Comparison of ENCODE assay signal across 8 mouse cellular contexts in the genomic region with DNA sequence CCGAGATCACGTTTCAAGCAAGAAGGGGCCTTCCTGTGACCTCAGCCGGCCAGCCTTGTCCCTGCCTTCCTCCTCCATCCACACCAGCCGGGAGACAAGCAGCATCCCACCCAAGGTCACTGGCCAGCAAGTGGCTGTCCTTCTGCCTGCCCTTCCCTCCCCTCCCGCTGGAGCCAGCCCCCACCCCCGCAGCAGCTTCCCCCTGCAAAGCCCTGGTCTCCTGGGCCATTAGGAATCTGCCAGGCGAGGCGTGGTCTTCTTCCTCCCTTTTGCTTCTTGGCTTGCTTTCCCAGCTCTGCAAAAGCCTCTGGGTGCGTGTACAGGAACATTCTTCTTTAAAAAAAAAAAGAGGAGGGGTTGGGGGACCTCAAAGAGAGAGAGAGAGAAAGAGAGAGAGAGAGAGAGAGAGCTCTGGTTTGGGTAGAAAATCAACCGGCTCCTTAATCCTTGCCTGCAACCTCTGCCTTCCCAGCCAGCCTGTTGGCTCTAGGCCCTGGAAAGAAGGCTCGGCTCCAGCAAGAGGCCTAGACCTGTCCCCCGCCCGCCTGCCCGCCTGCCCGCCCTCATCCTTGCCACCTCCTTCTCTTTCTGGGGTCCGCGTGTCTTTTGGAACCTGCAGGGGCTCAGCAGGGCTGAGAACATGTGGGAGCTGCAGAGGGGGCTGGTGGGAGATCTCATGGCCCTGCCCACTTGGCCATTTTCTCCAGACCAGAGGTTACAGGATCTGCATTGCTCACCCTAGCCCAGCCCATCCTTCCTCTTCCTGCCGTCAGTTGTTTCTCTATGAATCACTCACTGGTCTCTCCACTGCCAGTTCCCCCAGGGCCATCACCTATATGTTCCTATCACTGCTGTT. TPM values are rescaled to one million over a fixed set of nuclear protein-coding genes. Genes with fewer than 3 reads are reported as not detected.
DNase-seq lines count a peak whose midpoint lies in the region; ATAC-seq and TF ChIP-seq lines count a peak whose summit lies in the region.

No protein-coding gene starts in this region.

- no peak for TF ChIP-seq CTCF in forebrain, postnatal 0 days (IDR thresholded peaks at IDR 0.05; ENCODE audit: low read depth)

- 0 out of 2 replicates have a peak overlapping the region, but pooled peaks have one; percentile 14 for H3K9ac ChIP-seq in forebrain, postnatal 0 days
- H3K9ac ChIP-seq in hindbrain, embryonic 11.5 days (ENCODE audit: low read depth, low read length) = no peak overlapping the region
- H3K9ac ChIP-seq in limb, embryonic 13.5 days = peak overlapping the region; percentile 43
- H3K9ac ChIP-seq in midbrain, embryonic 14.5 days (replicated peaks; ENCODE audit: low read length) = no peak overlapping the region; the same call in 1 of the 2 replicates

- 14% methylated on average over 18 of the region's 18 CpGs for WGBS in forebrain, postnatal 0 days
- 31% methylated on average over 17 of the region's 18 CpGs for WGBS in hindbrain, embryonic 11.5 days
- WGBS in limb, embryonic 13.5 days = 12% methylated on average over 18 of the region's 18 CpGs
- 25% methylated on average over 18 of the region's 18 CpGs for WGBS in midbrain, embryonic 14.5 days

- peak; percentile 38; the same call in 1 of the 2 replicates for ATAC-seq in forebrain, postnatal 0 days
- no peak for ATAC-seq in hindbrain, embryonic 11.5 days (ENCODE audit: low FRiP score)
- ATAC-seq in limb, embryonic 13.5 days (ENCODE audit: low FRiP score, low read depth) = peak; percentile 78
- ATAC-seq in midbrain, embryonic 14.5 days (ENCODE audit: low FRiP score, low TSS enrichment) = no peak

- 0 out of 2 replicates have a peak, but pooled peaks cover 5% of the 10 kb centered on the region for H3K4me1 ChIP-seq in forebrain, postnatal 0 days (ENCODE audit: insufficient read depth)
- peaks cover 2% of the 10 kb centered on the region; the same call in 1 of the 2 replicates for H3K4me1 ChIP-seq in hindbrain, embryonic 11.5 days (replicated peaks; ENCODE audit: control insufficient read depth, insufficient read depth, low read length)
- peaks cover 55% of the 10 kb centered on the region for H3K4me1 ChIP-seq in limb, embryonic 13.5 days
- peaks cover 13% of the 10 kb centered on the region for H3K4me1 ChIP-seq in midbrain, embryonic 14.5 days (ENCODE audit: control insufficient read depth, insufficient read depth, low read length)

- H3K9me3 ChIP-seq in forebrain, postnatal 0 days (ENCODE audit: low read length) = no peaks in the 10 kb centered on the region
- H3K9me3 ChIP-seq in hindbrain, embryonic 11.5 days (ENCODE audit: control insufficient read depth, low read length) = no peaks in the 10 kb centered on the region
- no peaks in the 10 kb centered on the region for H3K9me3 ChIP-seq in limb, embryonic 13.5 days
- no peaks in the 10 kb centered on the region for H3K9me3 ChIP-seq in midbrain, embryonic 14.5 days (ENCODE audit: control insufficient read depth, low read length)

- DNase-seq in MN1 (ENCODE audit: low spot score) = peak; percentile 81
- peak; percentile 68 to 81 for DNase-seq in cerebellum, adult 18-20 months
- peak; percentile 48 for DNase-seq in forebrain, postnatal 0 days
- DNase-seq in hindbrain, embryonic 11.5 days (ENCODE audit: low spot score) = peak; percentile 28
- peak; percentile 63 for DNase-seq in midbrain, embryonic 14.5 days
- DNase-seq in testis, postnatal 14 days (ENCODE audit: low spot score) = peak; percentile 86
- no peak for DNase-seq in thymus, postnatal 10 days (ENCODE audit: low spot score in 2 of 2)

- H3K4me3 ChIP-seq in forebrain, postnatal 0 days (ENCODE audit: low read depth, low read length) = no peak overlapping the region
- no peak overlapping the region for H3K4me3 ChIP-seq in hindbrain, embryonic 11.5 days (ENCODE audit: low read depth, low read length)
- H3K4me3 ChIP-seq in limb, embryonic 13.5 days = peak overlapping the region; percentile 17
- H3K4me3 ChIP-seq in midbrain, embryonic 14.5 days (replicated peaks; ENCODE audit: low read depth, low read length) = no peak overlapping the region

- H3K36me3 ChIP-seq in forebrain, postnatal 0 days (ENCODE audit: insufficient read depth) = no peaks in the 10 kb centered on the region
- H3K36me3 ChIP-seq in hindbrain, embryonic 11.5 days (ENCODE audit: control insufficient read depth, insufficient read depth, low read length) = no peaks in the 10 kb centered on the region
- H3K36me3 ChIP-seq in limb, embryonic 13.5 days = no peaks in the 10 kb centered on the region
- H3K36me3 ChIP-seq in midbrain, embryonic 14.5 days (ENCODE audit: control insufficient read depth, insufficient read depth, low read length) = no peaks in the 10 kb centered on the region

- H3K27ac ChIP-seq in forebrain, postnatal 0 days (ENCODE audit: low read depth, low read length) = peak overlapping the region; percentile 64
- H3K27ac ChIP-seq in hindbrain, embryonic 11.5 days (ENCODE audit: low read depth, low read length) = peak overlapping the region; percentile 75
- peak overlapping the region; percentile 98 for H3K27ac ChIP-seq in limb, embryonic 13.5 days
- H3K27ac ChIP-seq in midbrain, embryonic 14.5 days (replicated peaks; ENCODE audit: low read depth, low read length) = peak overlapping the region; percentile 62

- H3K4me2 ChIP-seq in forebrain, postnatal 0 days (ENCODE audit: low read depth) = no peak overlapping the region
- H3K4me2 ChIP-seq in hindbrain, embryonic 11.5 days (replicated peaks; ENCODE audit: low read depth, low read length) = no peak overlapping the region
- H3K4me2 ChIP-seq in limb, embryonic 13.5 days (replicated peaks) = peak overlapping the region; percentile 52
- 0 out of 2 replicates have a peak overlapping the region, but pooled peaks have one; percentile 8 for H3K4me2 ChIP-seq in midbrain, embryonic 14.5 days (ENCODE audit: low read length)

- H3K27me3 ChIP-seq in forebrain, postnatal 0 days (ENCODE audit: insufficient read depth, low read length) = no peaks in the 10 kb centered on the region
- no peaks in the 10 kb centered on the region for H3K27me3 ChIP-seq in hindbrain, embryonic 11.5 days (ENCODE audit: control insufficient read depth, insufficient read depth, low read length)
- H3K27me3 ChIP-seq in limb, embryonic 13.5 days = no peaks in the 10 kb centered on the region
- no peaks in the 10 kb centered on the region for H3K27me3 ChIP-seq in midbrain, embryonic 14.5 days (ENCODE audit: control insufficient read depth, insufficient read depth, low read length)

RNA-seq across cellular contexts. Expression of gene Wasf2, which starts 12.5 kb away (rescaled TPM):
- 8.1 and 11.3 TPM in 2 replicates for total RNA-seq in forebrain, postnatal 0 days (2014; rRNA removed)
- polyA plus RNA-seq in forebrain, postnatal 0 days (2015; fragmentation: Nextera tagmentation; extraction: Ambion mirVana) = 15.7 and 24.1 TPM in 2 replicates
- 34.6 and 58.4 TPM in 2 replicates for polyA plus RNA-seq in hindbrain, embryonic 11.5 days (2014; fragmentation: Nextera tagmentation; extraction: Ambion mirVana)
- 114 and 132 TPM in 2 replicates for polyA plus RNA-seq in limb, embryonic 13.5 days (2015; fragmentation: Nextera tagmentation; extraction: Ambion mirVana)
- 19.6 and 23.1 TPM in 2 replicates for polyA plus RNA-seq in midbrain, embryonic 14.5 days (2014; fragmentation: Nextera tagmentation; extraction: Ambion mirVana)

Comparison
In these comparisons a context has a peak if more than half of its experiments do, and no peak if none do; other contexts are left out.
1. DNase-seq: peak in MN1 (single experiment), cerebellum, adult 18-20 months (2 of 2), forebrain, postnatal 0 days (single experiment), hindbrain, embryonic 11.5 days (single experiment), midbrain, embryonic 14.5 days (single experiment) and testis, postnatal 14 days (single experiment); none in thymus, postnatal 10 days (0 of 2).
2. ATAC-seq: peak in forebrain, postnatal 0 days (single experiment) and limb, embryonic 13.5 days (single experiment); none in hindbrain, embryonic 11.5 days (single experiment) and midbrain, embryonic 14.5 days (single experiment).
3. H3K4me2 ChIP-seq: peak in limb, embryonic 13.5 days (single experiment) and midbrain, embryonic 14.5 days (single experiment); none in forebrain, postnatal 0 days (single experiment) and hindbrain, embryonic 11.5 days (single experiment).
4. H3K9ac ChIP-seq: peak in forebrain, postnatal 0 days (single experiment) and limb, embryonic 13.5 days (single experiment); none in hindbrain, embryonic 11.5 days (single experiment) and midbrain, embryonic 14.5 days (single experiment).
5. Peak in every context shown above with its lines, with median percentiles within 50 percentile points of each other: H3K27ac ChIP-seq.